Comparison of ENCODE assay signal across 15 mouse cellular contexts in the genomic region with DNA sequence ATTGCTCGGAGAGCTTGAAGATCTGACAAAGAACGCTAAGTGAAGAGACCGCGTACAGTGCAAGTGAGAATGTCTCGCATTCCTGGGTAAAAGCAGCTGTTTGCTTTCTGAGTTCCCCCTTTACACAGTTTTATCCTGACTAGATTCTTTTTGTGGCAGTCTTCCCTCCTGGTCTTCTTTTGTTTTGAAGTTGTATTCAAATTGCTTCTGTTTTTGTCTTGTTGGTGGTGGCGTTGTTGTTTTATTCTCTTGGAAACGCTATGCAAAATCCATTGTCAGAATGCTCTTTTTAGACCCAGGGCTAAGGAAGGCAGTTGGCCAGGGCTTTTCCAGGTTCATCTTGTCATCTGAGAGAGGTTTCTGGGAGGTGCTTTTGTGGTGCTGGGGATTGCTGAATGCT. TPM values are rescaled to one million over a fixed set of nuclear protein-coding genes. Genes with fewer than 3 reads are reported as not detected.
DNase-seq lines count a peak whose midpoint lies in the region; ATAC-seq and TF ChIP-seq lines count a peak whose summit lies in the region.
"Had no signal": no experiment of that assay in that cellular context is flagged by ENCODE, and none has a peak within 500 bp of the region (broad histone marks: within the 10 kb centered on the region; RNA-seq: fewer than 3 reads in every experiment).

No protein-coding gene starts in this region.

- H3K9me3 ChIP-seq in forebrain, embryonic 13.5 days (replicated peaks) = no peaks in the 10 kb centered on the region
- no peaks in the 10 kb centered on the region for H3K9me3 ChIP-seq in forebrain, embryonic 10.5 days
- H3K9me3 ChIP-seq in neural tube, embryonic 13.5 days = no peaks in the 10 kb centered on the region
- H3K9me3 ChIP-seq in limb, embryonic 11.5 days (ENCODE audit: control insufficient read depth, low read length) = no peaks in the 10 kb centered on the region
- H3K9me3 ChIP-seq in stomach, postnatal 0 days (ENCODE audit: control insufficient read depth, low read length) = no peaks in the 10 kb centered on the region

- no peaks in the 10 kb centered on the region for H3K27me3 ChIP-seq in forebrain, embryonic 13.5 days
- H3K27me3 ChIP-seq in forebrain, embryonic 10.5 days (ENCODE audit: poor library complexity, severe bottlenecking) = no peaks in the 10 kb centered on the region
- H3K27me3 ChIP-seq in neural tube, embryonic 13.5 days = no peaks in the 10 kb centered on the region
- no peaks in the 10 kb centered on the region for H3K27me3 ChIP-seq in limb, embryonic 11.5 days (ENCODE audit: control insufficient read depth, insufficient read depth, low read length)
- no peaks in the 10 kb centered on the region for H3K27me3 ChIP-seq in stomach, postnatal 0 days (ENCODE audit: control insufficient read depth, insufficient read depth, low read length)

- H3K9ac ChIP-seq in forebrain, embryonic 13.5 days = 0 out of 2 replicates have a peak overlapping the region, but pooled peaks have one; percentile 16
- no peak overlapping the region for H3K9ac ChIP-seq in neural tube, embryonic 13.5 days
- no peak overlapping the region for H3K9ac ChIP-seq in limb, embryonic 11.5 days (ENCODE audit: low read length)
- no peak overlapping the region for H3K9ac ChIP-seq in stomach, postnatal 0 days (ENCODE audit: low read length)
- H3K9ac ChIP-seq: liver, embryonic 14.5 days had no signal

- WGBS in forebrain, embryonic 13.5 days = 41% methylated on average over 7 of the region's 7 CpGs
- 70% methylated on average over 7 of the region's 7 CpGs for WGBS in forebrain, embryonic 10.5 days
- WGBS in neural tube, embryonic 13.5 days = 49% methylated on average over 7 of the region's 7 CpGs
- 59% methylated on average over 7 of the region's 7 CpGs for WGBS in limb, embryonic 11.5 days
- 51% methylated on average over 7 of the region's 7 CpGs for WGBS in stomach, postnatal 0 days

- H3K27ac ChIP-seq in forebrain, embryonic 13.5 days = peak overlapping the region; percentile 51; the same call in 1 of the 2 replicates
- H3K27ac ChIP-seq in forebrain, embryonic 10.5 days = no peak overlapping the region
- no peak overlapping the region for H3K27ac ChIP-seq in neural tube, embryonic 13.5 days (replicated peaks)
- 0 out of 2 replicates have a peak overlapping the region, but pooled peaks have one; percentile 3 for H3K27ac ChIP-seq in limb, embryonic 11.5 days (replicated peaks; ENCODE audit: low read depth, low read length)
- no peak overlapping the region for H3K27ac ChIP-seq in stomach, postnatal 0 days (replicated peaks)
- H3K27ac ChIP-seq: layer of hippocampus, adult 2 months; liver, embryonic 14.5 days had no signal

- no peak overlapping the region for H3K4me3 ChIP-seq in forebrain, embryonic 13.5 days
- no peak overlapping the region for H3K4me3 ChIP-seq in forebrain, embryonic 10.5 days
- H3K4me3 ChIP-seq in neural tube, embryonic 13.5 days = no peak overlapping the region
- H3K4me3 ChIP-seq in limb, embryonic 11.5 days (ENCODE audit: low read depth, low read length) = no peak overlapping the region
- H3K4me3 ChIP-seq in stomach, postnatal 0 days (ENCODE audit: low read depth, low read length) = no peak overlapping the region
- H3K4me3 ChIP-seq: layer of hippocampus, adult 2 months had no signal

- no peak for DNase-seq in forebrain, embryonic 10.5 days (ENCODE audit: extremely low spot score, low spot score)
- DNase-seq in neural tube, embryonic 10.5 days (ENCODE audit: extremely low spot score, low spot score) = no peak
- no peak for DNase-seq in limb, embryonic 11.5 days (ENCODE audit: low spot score)
- no peak for DNase-seq in stomach, postnatal 0 days (ENCODE audit: low spot score)
- no peak for DNase-seq in frontal cortex, postnatal 36 days (ENCODE audit: low spot score in 2 of 2)
- DNase-seq in spleen, adult 12 weeks (ENCODE audit: low spot score) = no peak
- DNase-seq: cerebellum, postnatal 25 days; heart, postnatal 4 days; kidney, adult 8-10 months; right cerebral cortex, adult 18-20 months; thymus, postnatal 14 days had no signal

- H3K4me1 ChIP-seq in forebrain, embryonic 13.5 days = peaks cover 11% of the 10 kb centered on the region
- H3K4me1 ChIP-seq in forebrain, embryonic 10.5 days = peaks cover 16% of the 10 kb centered on the region
- H3K4me1 ChIP-seq in neural tube, embryonic 13.5 days (replicated peaks) = peaks cover 8% of the 10 kb centered on the region; the same call in 1 of the 2 replicates
- peaks cover 2% of the 10 kb centered on the region; the same call in 1 of the 2 replicates for H3K4me1 ChIP-seq in limb, embryonic 11.5 days (ENCODE audit: control insufficient read depth, insufficient read depth, low read length)
- no peaks in the 10 kb centered on the region for H3K4me1 ChIP-seq in stomach, postnatal 0 days (replicated peaks; ENCODE audit: control insufficient read depth, insufficient read depth)

- no peak for TF ChIP-seq EP300 in stomach, postnatal 0 days (optimal IDR thresholded peaks at IDR 0.05)

- peak overlapping the region; percentile 33 for H3K4me2 ChIP-seq in forebrain, embryonic 13.5 days
- peak overlapping the region; percentile 29; the same call in 1 of the 2 replicates for H3K4me2 ChIP-seq in neural tube, embryonic 13.5 days
- H3K4me2 ChIP-seq in limb, embryonic 11.5 days (ENCODE audit: low read depth, severe bottlenecking) = no peak overlapping the region
- 0 out of 2 replicates have a peak overlapping the region, but pooled peaks have one; percentile 8 for H3K4me2 ChIP-seq in stomach, postnatal 0 days (replicated peaks; ENCODE audit: low read depth)

- H3K36me3 ChIP-seq in forebrain, embryonic 13.5 days (ENCODE audit: poor library complexity, severe bottlenecking) = no peaks in the 10 kb centered on the region
- peaks cover 26% of the 10 kb centered on the region for H3K36me3 ChIP-seq in forebrain, embryonic 10.5 days (replicated peaks)
- H3K36me3 ChIP-seq in neural tube, embryonic 13.5 days = 0 out of 2 replicates have a peak, but pooled peaks cover 4% of the 10 kb centered on the region
- 0 out of 2 replicates have a peak, but pooled peaks cover 2% of the 10 kb centered on the region for H3K36me3 ChIP-seq in limb, embryonic 11.5 days (ENCODE audit: control insufficient read depth, insufficient read depth, low read length)
- H3K36me3 ChIP-seq in stomach, postnatal 0 days (ENCODE audit: control insufficient read depth, insufficient read depth, low read length) = no peaks in the 10 kb centered on the region

- ATAC-seq in forebrain, embryonic 13.5 days = no peak; the same call in 1 of the 2 replicates
- ATAC-seq in neural tube, embryonic 13.5 days (ENCODE audit: low read depth) = no peak
- ATAC-seq in limb, embryonic 11.5 days (ENCODE audit: insufficient number of reproducible peaks, low FRiP score, low TSS enrichment, low read depth) = no peak
- no peak for ATAC-seq in stomach, postnatal 0 days (ENCODE audit: low FRiP score, low TSS enrichment)

- no peak for TF ChIP-seq CTCF in stomach, postnatal 0 days (IDR thresholded peaks at IDR 0.05; ENCODE audit: low read depth)

RNA-seq across cellular contexts. Expression of gene Dync2li1, which starts 29.8 kb away (rescaled TPM):
- polyA plus RNA-seq in forebrain, embryonic 13.5 days (2015; fragmentation: Nextera tagmentation; extraction: Ambion mirVana) = 30.6 and 35.9 TPM in 2 replicates
- polyA plus RNA-seq in forebrain, embryonic 10.5 days (2016; fragmentation: Nextera tagmentation; extraction: Ambion mirVana) = 35.5 and 36.0 TPM in 2 replicates
- 30.6 and 31.2 TPM in 2 replicates for polyA plus RNA-seq in neural tube, embryonic 13.5 days (2015; fragmentation: Nextera tagmentation; extraction: Ambion mirVana)
- 40.0 and 42.0 TPM in 2 replicates for polyA plus RNA-seq in limb, embryonic 11.5 days (2014; fragmentation: Nextera tagmentation; extraction: Ambion mirVana)
- 13.3 and 14.0 TPM in 2 replicates for polyA plus RNA-seq in stomach, postnatal 0 days (2015; fragmentation: Nextera tagmentation; extraction: Ambion mirVana)

Comparison
In these comparisons a context has a peak if more than half of its experiments do, and no peak if none do; other contexts are left out.
1. H3K27ac ChIP-seq: peak in forebrain, embryonic 13.5 days (single experiment) and limb, embryonic 11.5 days (single experiment); none in forebrain, embryonic 10.5 days (single experiment), neural tube, embryonic 13.5 days (single experiment) and stomach, postnatal 0 days (single experiment).